Mouse (Mus musculus): ENCODE results near the gene Snx22.
A peak's percentile ranks its signal among the peaks of the same experiment; 100 is the strongest.

Gene Snx22

DNA sequence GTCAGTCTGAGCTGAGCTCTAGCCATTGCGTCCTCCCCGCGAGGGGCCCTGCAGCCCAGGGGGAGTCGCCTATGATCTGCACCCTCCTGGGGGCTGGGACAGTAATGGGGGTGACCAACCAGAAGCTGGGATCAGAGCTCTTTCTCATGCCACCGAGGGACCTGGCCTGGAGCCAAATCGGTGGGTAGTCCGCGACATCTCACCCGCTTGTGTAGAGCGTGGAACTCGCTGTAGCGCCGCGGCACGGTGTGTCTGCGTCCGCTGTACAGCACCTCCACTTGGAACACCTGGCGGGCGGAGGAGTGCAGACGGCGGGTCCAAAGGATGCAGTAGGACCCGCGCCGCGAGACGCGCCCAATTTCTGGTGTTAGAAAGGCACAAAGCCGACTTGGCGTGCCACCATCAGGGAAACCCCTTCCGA lies 538 bp downstream of the Snx22 start:
- DNase-seq (ENCODE audit: low spot score): no peak

DNA sequence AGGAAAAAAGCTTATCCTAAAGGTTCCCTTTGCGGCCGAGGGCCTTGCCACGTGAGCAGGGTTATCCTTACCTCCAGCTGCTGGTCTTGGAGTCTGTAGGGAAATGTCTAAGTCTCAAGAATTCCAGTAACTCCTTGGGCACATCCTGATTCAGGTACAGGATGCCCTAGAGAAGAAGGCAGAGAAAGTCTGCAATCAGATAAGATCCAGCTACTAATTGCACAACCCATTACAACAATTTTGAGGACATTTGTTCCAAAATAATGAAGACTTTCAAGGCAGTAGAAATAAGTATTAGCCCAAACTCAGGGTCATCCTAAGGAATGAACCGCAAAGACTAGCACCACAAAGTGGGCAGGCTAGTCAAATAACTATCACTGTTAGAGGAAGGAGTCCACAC lies 1.5 kb downstream of the Snx22 start:
- no peak for DNase-seq (ENCODE audit: low spot score)

DNA sequence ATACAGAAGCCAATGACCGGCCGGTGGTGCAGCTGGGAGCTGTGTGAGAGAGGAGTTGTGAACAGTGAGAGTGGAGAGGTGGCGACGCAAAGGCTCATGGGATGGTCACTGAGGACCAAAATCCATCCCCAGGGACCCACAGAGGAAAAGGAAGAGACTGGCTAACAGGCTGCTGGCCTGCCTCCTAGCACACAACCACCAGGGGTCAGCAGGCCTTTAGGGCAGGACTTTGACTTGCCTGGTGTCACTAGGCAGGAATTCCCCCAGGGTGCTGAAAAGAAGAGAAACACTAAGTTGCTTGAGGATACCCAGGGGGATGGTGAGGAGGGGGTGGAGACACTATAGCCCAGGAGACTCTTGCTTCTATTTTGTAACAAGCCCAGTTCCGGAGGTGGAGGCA lies 2.0 kb downstream of the Snx22 start:
- DNase-seq (ENCODE audit: low spot score): no peak

DNA sequence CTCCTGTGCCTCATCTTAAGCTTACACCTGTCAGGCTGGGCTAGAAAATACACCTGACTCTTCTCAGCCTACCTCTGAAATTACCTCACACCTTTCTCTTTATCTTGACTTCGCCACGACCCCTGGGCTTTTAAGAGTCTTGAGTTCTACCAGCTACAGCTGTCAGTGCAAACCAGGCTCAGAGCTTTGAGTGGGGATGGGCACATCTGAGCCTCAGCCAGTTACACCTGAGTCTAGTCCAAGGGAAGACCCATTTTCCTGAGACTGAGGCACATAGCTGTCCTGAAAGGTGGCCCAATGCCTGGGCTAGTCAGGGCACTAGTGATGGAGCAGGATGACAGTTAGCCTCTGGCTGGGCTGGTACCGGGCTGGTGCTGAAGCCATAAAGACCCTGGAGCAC lies 2.7 kb downstream of the Snx22 start:
- no peak for DNase-seq (ENCODE audit: low spot score)

DNA sequence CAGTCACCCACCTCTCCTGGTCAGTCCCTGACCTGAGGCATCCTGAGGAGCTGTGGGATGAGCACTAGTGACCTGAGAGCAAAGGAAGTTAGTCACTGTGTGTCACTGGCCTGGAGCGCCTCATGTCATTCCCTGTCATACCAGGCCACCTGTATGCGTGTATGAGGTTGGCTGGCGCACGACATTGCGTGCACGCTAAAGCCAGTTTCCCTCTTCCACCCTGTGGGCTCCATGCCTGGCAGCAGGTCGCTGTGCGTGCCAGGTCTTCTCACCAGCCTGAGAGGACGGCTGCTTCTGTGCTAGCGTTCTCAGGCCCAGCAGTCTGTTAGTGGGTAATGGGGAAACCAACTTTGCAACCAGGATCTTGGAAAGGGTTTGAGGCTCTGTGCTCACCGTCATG lies 5.2 kb downstream of the Snx22 start:
- DNase-seq (ENCODE audit: low spot score): no peak

DNA sequence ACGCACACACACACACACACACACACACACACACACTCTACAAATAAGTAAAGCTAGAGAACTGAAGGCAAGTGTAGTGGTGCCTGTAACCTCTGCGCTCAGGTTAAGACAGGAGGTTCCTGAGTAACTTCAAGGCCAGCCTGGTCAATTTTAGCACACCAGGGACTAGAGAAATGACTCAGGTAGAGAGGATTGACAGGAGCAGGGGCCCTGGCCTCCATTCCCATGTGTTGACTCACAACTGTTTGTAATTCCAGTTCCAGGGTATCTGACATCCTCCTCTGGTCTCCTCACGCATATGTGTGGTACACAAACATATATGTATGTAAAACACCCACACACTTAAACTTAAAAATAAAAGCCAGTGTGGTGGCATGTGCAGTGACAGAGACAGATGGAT lies 6.1 kb downstream of the Snx22 start:
- DNase-seq (ENCODE audit: low spot score): no peak

DNA sequence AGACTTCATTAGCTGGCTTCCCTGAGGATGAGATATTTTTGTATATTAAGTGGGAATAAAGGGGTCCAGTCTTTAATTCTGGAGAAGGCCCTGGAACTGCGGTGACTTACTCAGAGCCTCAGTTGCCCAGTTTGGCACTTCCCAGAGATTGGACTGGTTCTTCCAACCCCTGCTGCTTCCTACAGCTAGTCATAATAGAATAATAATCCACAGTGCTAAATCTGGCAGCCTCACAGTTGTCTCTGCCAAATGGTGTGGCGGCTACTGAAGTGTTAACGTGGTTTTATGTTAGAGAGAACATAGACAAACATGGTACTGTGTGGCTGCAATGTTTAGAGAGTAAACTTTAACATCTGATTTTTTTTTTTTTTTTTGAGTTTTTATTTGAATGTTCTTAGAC lies 7.9 kb downstream of the Snx22 start:
- no peak for DNase-seq (ENCODE audit: low spot score)

DNA sequence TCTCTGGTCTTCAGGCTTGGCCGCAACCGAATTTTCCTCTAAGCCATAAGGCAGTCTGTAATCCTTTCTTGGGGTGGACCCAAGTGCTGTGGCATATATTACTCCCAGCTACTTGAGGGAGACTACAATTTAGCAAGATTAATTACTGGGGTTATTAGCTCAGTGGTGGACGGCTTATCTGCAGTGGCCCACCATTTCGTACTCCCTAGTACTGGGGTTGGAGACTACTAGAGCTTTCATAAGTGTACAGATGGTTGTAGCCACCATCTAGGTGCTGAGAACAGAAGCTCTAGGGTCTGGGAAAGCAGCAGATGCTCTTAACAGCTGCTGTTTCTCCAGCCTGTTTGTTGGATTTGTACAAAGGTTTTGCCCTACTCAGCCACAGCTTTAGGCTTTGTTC lies 8.5 kb downstream of the Snx22 start:
- no peak for DNase-seq (ENCODE audit: low spot score)

DNA sequence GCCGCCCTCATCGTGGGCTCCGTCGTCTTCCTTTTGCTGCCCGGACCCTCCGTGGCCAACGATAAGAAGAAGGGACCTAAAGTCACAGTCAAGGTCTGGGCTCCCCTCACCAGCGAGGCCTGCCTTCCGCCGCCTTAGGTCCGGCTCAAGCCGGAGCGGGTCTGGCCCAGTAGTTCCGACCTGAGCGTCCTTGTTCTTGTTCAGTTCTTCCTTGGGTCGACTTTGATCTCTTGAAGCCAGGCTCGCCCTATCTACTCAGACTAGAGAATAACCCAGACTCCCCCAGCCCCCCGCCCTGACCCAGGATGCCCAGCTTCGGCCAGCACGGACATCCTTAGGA lies 9.2 kb downstream of the Snx22 start:
- DNase-seq (ENCODE audit: low spot score): no peak

DNA sequence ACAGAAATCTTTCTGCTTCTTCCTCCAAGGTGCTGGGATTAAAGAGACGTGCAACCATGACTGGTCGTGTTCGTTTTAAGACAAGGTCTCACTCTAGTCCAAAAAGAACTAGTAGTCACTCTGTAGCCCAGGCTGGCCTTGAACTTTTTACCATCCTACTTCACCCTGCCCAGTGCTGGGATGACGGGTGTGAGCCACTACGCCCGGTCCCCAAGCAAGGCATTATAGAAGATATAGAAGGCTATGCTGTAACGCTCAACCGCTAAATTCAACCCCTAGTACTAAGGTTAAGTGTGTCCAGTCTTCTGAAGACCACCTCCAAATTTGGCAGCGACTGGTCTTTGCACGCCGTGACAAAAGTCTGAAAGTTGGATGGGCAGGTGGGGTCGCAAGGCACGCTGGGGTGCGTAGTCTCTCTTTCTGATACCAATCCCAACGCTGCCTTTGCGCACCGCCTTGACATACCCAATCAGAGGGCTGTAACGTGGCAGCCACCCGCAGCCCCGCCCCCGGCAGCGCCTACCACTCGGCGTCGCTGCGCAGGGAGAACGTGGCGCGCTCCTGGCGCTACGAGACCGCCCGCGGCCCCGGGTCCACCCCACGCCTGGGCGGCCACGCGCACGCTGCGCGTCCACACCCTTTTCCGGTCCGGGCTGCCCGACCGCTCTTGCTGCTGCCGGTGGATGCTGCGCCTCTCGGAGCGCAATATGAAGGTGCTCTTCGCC lies 9.8 kb downstream of the Snx22 start, which contains the start of gene Ppib:
Gene Ppib (plus strand): TSS at position 640 of the 725 bp plus-strand sequence.
- peak; percentile 97 for DNase-seq (ENCODE audit: low spot score)

DNA sequence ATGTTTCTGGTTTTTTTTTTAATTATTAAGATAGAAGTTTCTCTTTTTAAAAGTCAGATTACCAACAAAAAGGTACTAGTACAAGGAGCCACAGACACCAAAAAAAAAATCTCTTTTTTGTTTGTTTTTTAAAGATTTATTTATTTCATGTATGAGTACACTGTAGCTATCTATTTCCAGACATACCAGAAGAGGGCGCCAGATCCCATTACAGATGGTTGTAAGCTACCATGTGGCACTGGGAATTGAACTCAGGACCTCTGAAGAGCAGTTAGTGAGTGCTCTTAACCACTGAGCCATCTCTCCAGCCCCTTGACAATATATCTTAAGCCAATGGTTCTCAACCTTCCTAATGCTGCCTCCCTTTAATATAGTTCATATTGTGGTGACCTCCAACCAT lies 15.9 kb downstream of the Snx22 start:
- no peak for DNase-seq (ENCODE audit: low spot score)

DNA sequence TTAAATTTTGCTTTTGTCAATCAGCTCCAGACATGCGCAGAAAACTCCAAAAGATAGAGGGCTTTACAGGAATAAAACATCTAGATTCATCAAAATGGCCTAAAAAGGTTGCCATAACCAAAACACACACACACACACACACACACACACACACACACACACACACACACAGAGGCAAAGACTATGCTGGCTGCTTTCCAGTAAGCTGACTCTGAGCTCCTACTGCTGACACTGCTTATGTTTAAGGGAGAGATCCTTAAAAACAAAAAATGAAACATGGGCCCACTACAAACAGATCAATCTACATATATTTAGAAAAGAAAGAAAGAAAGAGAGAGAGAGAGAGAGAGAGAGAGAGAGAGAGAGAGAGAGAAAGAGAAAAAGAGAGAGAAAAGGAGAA lies 16.8 kb downstream of the Snx22 start:
- no peak for DNase-seq (ENCODE audit: low spot score)

DNA sequence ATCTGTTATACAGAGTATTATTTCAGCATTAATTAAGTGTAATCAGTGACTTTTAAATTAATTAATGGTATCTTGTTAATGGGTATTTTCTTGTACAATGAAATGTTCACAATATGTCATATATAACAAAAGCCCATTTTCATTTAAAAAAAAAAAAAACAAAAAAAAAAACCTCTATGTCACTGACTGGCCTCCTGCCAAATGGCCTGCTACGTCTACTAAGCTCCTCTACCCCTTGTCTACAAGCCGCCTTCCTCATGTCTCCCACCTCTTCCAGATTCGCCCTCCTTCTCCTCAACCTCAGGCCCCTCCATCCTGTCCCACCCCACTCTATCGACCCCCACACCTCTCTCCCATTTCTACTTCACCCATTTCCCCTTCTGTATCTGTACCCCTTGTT lies 18.0 kb downstream of the Snx22 start:
- DNase-seq (ENCODE audit: low spot score): no peak

DNA sequence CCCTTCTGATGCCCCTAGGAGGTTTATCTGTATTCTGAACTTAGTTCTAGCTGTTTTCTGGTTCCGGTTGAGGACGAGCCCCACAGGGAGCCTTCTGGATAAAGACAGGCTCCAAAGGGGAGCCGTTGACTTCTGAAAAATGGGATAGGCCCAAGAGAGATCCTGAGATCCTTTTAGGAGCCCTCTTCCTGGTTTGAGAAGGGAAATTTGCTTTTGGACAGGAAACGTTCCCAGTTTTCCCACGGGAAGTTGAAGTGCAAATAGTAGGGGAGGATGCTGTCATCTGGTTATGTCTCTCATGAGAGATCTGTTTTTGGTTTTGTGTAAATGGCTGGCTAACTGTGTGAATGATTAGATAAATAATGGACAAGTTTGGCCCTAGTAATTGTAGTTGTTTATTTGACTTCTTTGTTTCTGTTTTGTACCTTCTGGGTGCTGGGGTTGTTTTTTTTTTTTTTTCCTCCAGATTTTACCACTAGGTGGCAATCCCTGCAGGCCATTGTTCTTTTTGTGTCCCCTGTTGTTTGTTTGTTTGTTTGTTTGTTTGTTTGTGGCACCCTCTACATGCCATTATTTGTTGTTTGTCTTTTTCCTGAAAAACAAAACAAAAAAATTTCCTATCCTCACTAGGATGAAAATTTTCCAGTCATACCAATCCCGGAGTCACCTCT lies 19.5 kb downstream of the Snx22 start:
- DNase-seq (ENCODE audit: low spot score): no peak

DNA sequence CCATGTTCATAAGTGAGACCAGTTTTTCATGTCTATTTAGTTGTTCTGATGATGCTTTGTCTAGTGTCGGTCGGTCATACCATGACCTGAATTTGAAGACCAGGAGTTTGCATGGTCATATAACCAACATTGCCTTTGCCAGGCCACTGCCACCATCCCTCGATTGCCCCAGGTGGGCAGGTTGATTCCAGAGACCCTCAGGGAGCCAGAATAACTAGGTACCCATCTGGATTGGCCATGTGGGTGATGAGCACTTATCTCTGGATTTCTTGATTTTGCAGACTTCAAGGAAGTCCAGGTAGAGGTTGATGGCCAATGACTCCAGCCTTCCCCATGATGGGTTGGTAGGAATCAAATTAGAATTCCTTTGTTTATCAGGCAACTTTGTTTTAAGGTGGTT lies 26.3 kb downstream of the Snx22 start:
- no peak for DNase-seq (ENCODE audit: low spot score)

DNA sequence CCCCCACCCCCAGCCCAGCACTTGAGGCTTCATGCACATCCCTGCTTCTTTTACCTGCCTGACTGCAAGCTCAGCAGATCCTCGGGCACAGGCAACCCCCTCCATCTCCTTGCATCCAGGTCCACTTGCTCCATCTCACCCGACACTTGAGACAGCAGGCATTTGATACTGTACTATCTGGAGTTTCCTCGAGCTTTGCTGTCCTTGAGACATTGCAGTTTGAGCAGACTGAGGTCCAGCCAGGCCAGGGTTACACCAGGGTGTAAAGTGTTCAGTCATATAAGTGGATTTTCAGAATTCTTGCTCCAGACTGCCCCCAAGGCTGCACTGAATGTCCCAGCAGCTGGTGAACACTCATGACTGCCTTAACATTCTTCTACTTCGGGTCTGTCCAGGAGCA lies 27.2 kb downstream of the Snx22 start:
- no peak for DNase-seq (ENCODE audit: low spot score)

DNA sequence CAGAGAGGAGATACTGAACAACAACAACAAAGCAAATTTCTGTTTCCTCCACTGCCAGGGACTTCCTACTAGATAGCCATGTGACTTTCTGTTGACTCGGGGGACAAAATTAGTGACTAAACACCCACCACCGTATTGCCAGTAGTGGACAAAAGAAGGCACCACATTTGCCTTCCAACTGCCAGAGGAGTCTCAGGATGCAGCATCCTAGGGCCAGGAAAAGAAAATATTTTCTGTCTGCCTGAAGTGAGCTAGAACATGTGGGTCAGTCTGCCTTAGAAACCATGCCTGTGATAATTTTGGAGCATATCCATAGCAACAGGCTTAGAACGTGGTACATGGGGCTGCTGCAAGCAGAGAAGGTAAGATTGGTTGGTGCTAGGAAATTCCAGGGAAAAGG lies 28.7 kb downstream of the Snx22 start:
- DNase-seq (ENCODE audit: low spot score): peak; percentile 30

DNA sequence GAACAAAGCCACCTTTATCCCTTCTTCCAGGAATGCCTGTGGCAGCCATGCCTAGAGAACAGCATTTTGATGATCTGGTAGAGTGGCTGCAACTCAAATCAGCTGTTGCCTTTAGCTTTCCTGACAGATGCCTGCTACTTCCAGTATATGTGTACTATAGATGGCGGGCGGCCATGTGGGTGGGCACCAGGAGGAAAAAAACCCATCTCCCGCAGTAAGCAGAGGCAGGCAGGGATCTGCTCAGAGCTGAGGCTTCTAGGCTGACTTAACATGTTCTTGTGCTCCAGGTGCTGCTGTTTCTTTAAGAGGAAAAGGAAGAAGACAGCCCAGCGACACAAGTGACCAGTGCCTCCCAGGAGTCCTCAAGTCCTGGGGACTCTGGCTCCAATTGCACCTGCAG lies 30.2 kb downstream of the Snx22 start:
- no peak for DNase-seq (ENCODE audit: low spot score)

DNA sequence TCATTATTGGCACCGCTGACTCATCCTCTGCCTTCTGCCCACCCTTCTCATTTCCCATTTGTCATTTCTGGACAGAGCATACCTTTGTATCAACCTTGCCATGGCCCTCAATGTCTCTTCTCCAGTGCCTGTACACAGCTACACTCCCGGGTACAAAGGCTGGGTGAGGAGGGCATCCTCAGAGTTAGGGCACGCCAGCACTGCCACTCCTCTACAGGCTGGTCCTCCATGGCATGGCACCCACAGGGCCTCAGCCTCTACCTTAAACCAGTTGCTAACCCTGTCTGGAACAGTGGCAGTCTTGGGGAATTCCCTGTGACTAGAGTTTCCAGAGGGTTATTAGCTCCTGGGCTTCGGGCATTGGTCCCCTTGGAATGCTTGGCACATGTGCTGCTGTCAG lies 30.9 kb downstream of the Snx22 start:
- no peak for DNase-seq (ENCODE audit: low spot score)

DNA sequence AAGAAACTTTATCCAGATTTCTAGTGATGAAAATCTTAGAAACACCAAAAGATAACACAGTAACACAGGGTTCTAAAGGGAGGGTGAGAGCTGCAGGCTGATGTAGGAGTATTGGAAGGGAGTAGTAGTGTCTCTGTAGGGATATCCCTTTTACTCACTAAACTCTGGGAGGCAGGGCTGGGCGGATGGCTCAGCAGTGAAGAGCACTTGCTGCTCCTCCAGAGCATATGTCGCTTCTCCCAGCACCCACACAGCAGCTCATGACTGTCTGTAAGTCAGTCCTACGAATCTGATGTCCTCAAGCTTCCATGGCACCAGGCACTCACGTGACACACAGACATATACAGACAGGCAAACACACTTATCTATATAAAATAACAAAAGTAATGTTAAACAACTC lies 31.4 kb downstream of the Snx22 start:
- no peak for DNase-seq (ENCODE audit: low spot score)

DNA sequence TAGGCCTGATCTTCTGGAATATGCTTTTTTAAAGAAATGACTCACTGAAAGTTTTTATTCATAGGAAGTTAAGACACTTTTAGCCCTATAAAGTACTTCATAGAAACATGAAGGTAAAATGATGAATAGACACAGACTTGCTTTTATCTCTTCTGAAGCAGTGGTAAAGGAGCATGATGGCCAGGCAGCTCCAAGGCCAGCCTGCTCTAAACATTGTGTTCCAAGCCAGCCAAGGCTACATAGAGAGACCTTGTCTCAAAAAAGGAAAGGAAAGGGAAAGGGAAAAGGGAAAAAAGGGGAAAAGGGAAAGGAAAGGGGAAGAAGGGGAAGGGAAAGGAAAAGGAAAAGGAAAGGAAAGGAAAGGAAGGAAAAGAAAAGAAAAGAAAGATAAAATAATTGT lies 48.9 kb downstream of the Snx22 start:
- DNase-seq (ENCODE audit: low spot score): no peak
